Mouse (Mus musculus) MEL-GATA-1-ER (cell line): ENCODE results near the gene Rab30.

Experiments
- DNase-seq: peaks from one replicate; pipeline ENCODE4 v3.0.0-alpha.2; 2012; ENCODE audit warnings: low read depth; ENCODE audit errors: extremely low read depth

The Rab30 gene

GRCm38 (mm10) chr7:92795749-92796148 is 54.3 kb downstream of the Rab30 start:
- DNase-seq = no peak

GRCm38 (mm10) chr7:92796813-92797212 is 55.4 kb downstream of the Rab30 start:
- no peak for DNase-seq

GRCm38 (mm10) chr7:92799665-92800595 is 58.5 kb downstream of the Rab30 start:
- no peak for DNase-seq

GRCm38 (mm10) chr7:92802158-92802557 is 60.8 kb downstream of the Rab30 start:
- DNase-seq = no peak

- DNase-seq = no peak
These were observed 61.8 kb downstream of the Rab30 start for GRCm38 (mm10) chr7:92803191-92803590.

- DNase-seq = no peak
These were observed 63.7 kb downstream of the Rab30 start for GRCm38 (mm10) chr7:92804919-92805668.

- no peak for DNase-seq
These were observed 65.2 kb downstream of the Rab30 start for GRCm38 (mm10) chr7:92806512-92807188.

- no peak for DNase-seq
These were observed 66.1 kb downstream of the Rab30 start for GRCm38 (mm10) chr7:92807482-92807881.

- no peak for DNase-seq
These were observed 70.4 kb downstream of the Rab30 start for GRCm38 (mm10) chr7:92811667-92812279.

- no peak for DNase-seq
These were observed 75.8 kb downstream of the Rab30 start for GRCm38 (mm10) chr7:92817242-92817641.

- no peak for DNase-seq
These were observed 76.5 kb downstream of the Rab30 start for GRCm38 (mm10) chr7:92817886-92818285.

- no peak for DNase-seq
These were observed 78.3 kb downstream of the Rab30 start for GRCm38 (mm10) chr7:92819656-92820055.

GRCm38 (mm10) chr7:92820410-92820809 is 79.0 kb downstream of the Rab30 start:
- DNase-seq = no peak

GRCm38 (mm10) chr7:92820941-92821465 is 79.6 kb downstream of the Rab30 start:
- no peak for DNase-seq

GRCm38 (mm10) chr7:92821871-92822270 is 80.5 kb downstream of the Rab30 start:
- no peak for DNase-seq

GRCm38 (mm10) chr7:92822409-92823101 is 81.2 kb downstream of the Rab30 start:
- DNase-seq = no peak

GRCm38 (mm10) chr7:92826248-92826647 is 84.8 kb downstream of the Rab30 start:
- DNase-seq = no peak

- no peak for DNase-seq
These were observed 86.6 kb downstream of the Rab30 start for GRCm38 (mm10) chr7:92827981-92828380.

- no peak for DNase-seq
These were observed 91.0 kb downstream of the Rab30 start for GRCm38 (mm10) chr7:92832395-92832794.

GRCm38 (mm10) chr7:92834391-92834790 is 93.0 kb downstream of the Rab30 start:
- no peak for DNase-seq
